Mouse (Mus musculus): ENCODE data around the gene Ckm. TPM values are rescaled to one million over a fixed set of nuclear protein-coding genes. Genes with fewer than 3 reads are reported as not detected.

Ckm gene
- total and polyA plus RNA-seq, 3 experiments = 0.08 to 0.47 TPM; not detected in 1

DNA sequence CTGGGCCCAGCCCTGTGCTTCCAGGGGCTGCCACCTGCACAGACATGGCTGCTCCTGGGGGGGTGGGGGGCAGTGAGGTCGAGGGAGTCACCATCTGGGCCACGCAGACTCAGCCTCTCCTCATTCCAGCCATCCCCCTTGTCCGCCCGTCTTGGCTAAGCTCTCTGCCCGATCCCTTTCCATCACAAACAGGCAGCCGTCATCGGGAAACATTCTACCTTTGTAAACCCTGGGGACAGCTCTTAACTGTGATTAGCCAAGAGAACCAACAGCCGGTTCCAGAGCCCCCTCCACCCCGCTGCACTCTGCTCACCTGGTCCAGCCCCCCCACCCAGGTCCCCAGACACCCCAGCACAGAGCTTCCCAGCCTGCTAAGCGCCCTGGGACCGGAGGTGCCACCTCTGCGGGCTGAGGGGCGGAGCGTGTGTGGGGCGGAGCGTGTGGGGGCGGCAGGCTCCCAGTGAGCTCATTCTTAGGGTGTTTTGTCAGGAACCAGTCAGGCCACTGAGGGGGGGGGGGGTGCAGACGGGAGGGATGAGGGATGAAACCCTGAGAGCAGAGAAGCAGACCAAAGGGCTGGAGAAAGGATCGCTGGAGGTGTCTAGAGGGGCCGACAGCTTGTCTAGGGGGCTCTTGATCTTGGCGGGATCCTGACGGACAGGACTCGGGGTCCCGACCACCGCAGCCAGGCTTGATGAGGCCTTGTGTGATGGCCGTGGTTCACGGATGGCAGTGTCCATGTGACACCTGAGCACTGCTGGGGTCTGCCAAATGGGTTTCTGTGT lies 4.9 kb upstream of the Ckm start:
- Histone ChIP-seq H3K27ac (ENCODE audit: insufficient read depth, low read depth) (no peak overlapping the region), H3K79me2 (replicated peaks; ENCODE audit: control insufficient read depth, extremely low read depth, insufficient read depth, poor library complexity, severe bottlenecking) (no peaks in the 10 kb centered on the region), H3K9me3 (replicated peaks; ENCODE audit: low read length) (peaks cover 16% of the 10 kb centered on the region), H3K9ac (ENCODE audit: insufficient read depth, low read depth) (no peak overlapping the region), H3K4me3 (replicated peaks in 1 of 3; ENCODE audit: low read depth in 2 of 3, low read length in 2 of 3, poor library complexity in 1 of 3) (no peak overlapping the region), H3K36me3 (replicated peaks in 1 of 2; ENCODE audit: control insufficient read depth in 1 of 2, insufficient read depth in 1 of 2, low read length in 1 of 2) (peaks cover 13 to 21% of the 10 kb centered on the region in 2 experiments), H3K27me3 (replicated peaks) (peaks cover 49% of the 10 kb centered on the region), H3K4me1 (ENCODE audit: control insufficient read depth in 1 of 2, insufficient read depth in 2 of 2) (peaks cover 2 to 11% of the 10 kb centered on the region in 2 experiments; a peak in 3 of 4 replicates), H3K4me2 (ENCODE audit: insufficient read depth, low read depth, poor library complexity, severe bottlenecking) (no peak overlapping the region)
- DNase-seq (ENCODE audit: extremely low read depth) = no peak
- dilution Hi-C loops (cut with MboI; ENCODE audit: extremely low pct_ligation_motif_present, extremely low pct_unique_long_range_greater_than_20kb, low sequenced_read_pairs) (no loop called here), in situ Hi-C loops (cut with MboI; ENCODE audit: low pct_ligation_motif_present, low pct_unique_long_range_greater_than_20kb, low sequenced_read_pairs) (loop anchor here (25.0 kb wide), 2 partner anchors 163 to 463 kb away; partner anchors contain the start of genes Ceacam16, Gm19345 and Ppp1r37)
- TF ChIP-seq CHD1 (IDR thresholded peaks at IDR 0.05; ENCODE audit: low read depth, low read length) (no peak), GABPA (IDR thresholded peaks at IDR 0.05; ENCODE audit: insufficient replicate concordance, low read depth, low read length) (no peak), SMC3 (IDR thresholded peaks at IDR 0.05; ENCODE audit: low read depth, low read length) (no peak), ZNF384 (IDR thresholded peaks at IDR 0.05; ENCODE audit: low read depth, low read length) (no peak), CHD2 (IDR thresholded peaks at IDR 0.05; ENCODE audit: low read length) (no peak), EP300 (IDR thresholded peaks at IDR 0.05; ENCODE audit: low read length) (no peak), MAZ (IDR thresholded peaks at IDR 0.05; ENCODE audit: low read depth, low read length) (no peak), RCOR1 (conservative IDR thresholded peaks at IDR 0.05; ENCODE audit: low read depth, low read length) (no peak)

DNA sequence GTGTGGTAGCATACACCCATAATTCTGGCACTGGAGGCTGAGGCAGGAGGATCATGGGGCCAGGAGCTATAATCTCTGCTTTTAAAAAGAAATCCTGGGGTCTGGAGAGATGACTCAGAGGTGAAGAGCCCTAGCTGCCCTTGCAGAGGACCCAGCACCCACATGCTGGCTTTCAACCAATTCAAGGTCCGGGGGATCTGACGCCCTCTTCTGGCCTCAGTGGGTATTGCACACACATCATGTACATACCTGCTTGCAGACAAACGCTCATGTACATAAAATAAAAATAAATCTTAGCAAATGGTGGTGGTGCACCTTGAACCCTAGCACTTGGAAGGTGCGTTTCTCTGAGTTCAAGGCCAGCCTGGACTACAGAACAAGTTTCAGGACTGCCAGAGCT lies 3.6 kb upstream of the Ckm start:
- Histone ChIP-seq H3K4me3 (replicated peaks in 1 of 3; ENCODE audit: low read depth in 2 of 3, low read length in 2 of 3, poor library complexity in 1 of 3) (no peak overlapping the region), H3K4me2 (ENCODE audit: insufficient read depth, low read depth, poor library complexity, severe bottlenecking) (no peak overlapping the region), H3K9ac (ENCODE audit: insufficient read depth, low read depth) (no peak overlapping the region), H3K79me2 (replicated peaks; ENCODE audit: control insufficient read depth, extremely low read depth, insufficient read depth, poor library complexity, severe bottlenecking) (no peaks in the 10 kb centered on the region), H3K27ac (ENCODE audit: insufficient read depth, low read depth) (no peak overlapping the region), H3K36me3 (replicated peaks in 1 of 2; ENCODE audit: control insufficient read depth in 1 of 2, insufficient read depth in 1 of 2, low read length in 1 of 2) (peaks cover under 1 to 8% of the 10 kb centered on the region in 2 experiments), H3K9me3 (replicated peaks; ENCODE audit: low read length) (peaks cover 16% of the 10 kb centered on the region), H3K4me1 (ENCODE audit: control insufficient read depth in 1 of 2, insufficient read depth in 2 of 2) (peaks cover 2 to 18% of the 10 kb centered on the region in 2 experiments; a peak in 3 of 4 replicates), H3K27me3 (replicated peaks) (peaks cover 56% of the 10 kb centered on the region)
- dilution Hi-C loops (cut with MboI; ENCODE audit: extremely low pct_ligation_motif_present, extremely low pct_unique_long_range_greater_than_20kb, low sequenced_read_pairs) (no loop called here), in situ Hi-C loops (cut with MboI; ENCODE audit: low pct_ligation_motif_present, low pct_unique_long_range_greater_than_20kb, low sequenced_read_pairs) (loop anchor here (25.0 kb wide), 2 partner anchors 161 to 461 kb away; partner anchors contain the start of genes Ceacam16, Gm19345 and Ppp1r37)
- no peak for TF ChIP-seq MYC (IDR thresholded peaks at IDR 0.05; ENCODE audit: low read depth, low read length)
- TF ChIP-seq CTCF (conservative IDR thresholded peaks at IDR 0.05 in 1 of 2, IDR thresholded peaks at IDR 0.05 in 1 of 2; ENCODE audit: low read depth in 2 of 2, low read length in 2 of 2) = 0 out of 4 replicates have a peak, but pooled peaks of 1 of the 2 experiments have one; percentile 10
- no peak for DNase-seq (ENCODE audit: extremely low read depth)

DNA sequence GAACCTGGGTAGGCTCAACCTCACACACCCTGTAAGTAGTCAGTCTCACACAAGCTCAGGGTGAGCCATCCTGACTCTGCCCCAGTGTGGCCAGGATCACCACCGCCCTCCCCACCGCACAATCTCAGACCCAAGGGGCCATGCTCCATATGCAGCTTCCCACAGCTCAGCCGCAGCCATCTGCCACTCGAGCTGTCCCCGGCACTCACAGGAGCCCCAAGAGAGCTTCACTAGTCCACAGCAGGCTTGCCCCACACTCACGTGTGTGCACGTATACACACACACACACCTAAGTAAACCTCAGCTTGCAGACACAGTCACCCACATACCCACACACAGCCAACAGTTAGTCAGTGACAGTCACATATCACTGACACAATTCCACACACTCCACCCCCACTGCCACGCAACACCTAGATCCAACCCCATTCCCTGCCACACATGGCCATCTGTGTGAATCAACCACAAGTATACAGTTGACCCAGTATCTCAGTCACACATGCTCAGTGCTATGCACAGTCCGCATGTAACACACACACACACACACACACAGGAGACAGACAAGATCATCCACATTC lies 2.0 kb upstream of the Ckm start:
- dilution Hi-C loops (cut with MboI; ENCODE audit: extremely low pct_ligation_motif_present, extremely low pct_unique_long_range_greater_than_20kb, low sequenced_read_pairs) (no loop called here), in situ Hi-C loops (cut with MboI; ENCODE audit: low pct_ligation_motif_present, low pct_unique_long_range_greater_than_20kb, low sequenced_read_pairs) (loop anchor here (25.0 kb wide), 2 partner anchors 160 to 460 kb away; partner anchors contain the start of genes Ceacam16, Gm19345 and Ppp1r37)
- Histone ChIP-seq H3K9ac (ENCODE audit: insufficient read depth, low read depth) (no peak overlapping the region), H3K4me1 (ENCODE audit: control insufficient read depth in 1 of 2, insufficient read depth in 2 of 2) (peaks cover 2 to 18% of the 10 kb centered on the region in 2 experiments; a peak in 3 of 4 replicates), H3K27me3 (replicated peaks) (peaks cover 66% of the 10 kb centered on the region), H3K4me2 (ENCODE audit: insufficient read depth, low read depth, poor library complexity, severe bottlenecking) (no peak overlapping the region), H3K79me2 (replicated peaks; ENCODE audit: control insufficient read depth, extremely low read depth, insufficient read depth, poor library complexity, severe bottlenecking) (no peaks in the 10 kb centered on the region), H3K9me3 (replicated peaks; ENCODE audit: low read length) (peaks cover 16% of the 10 kb centered on the region), H3K36me3 (replicated peaks in 1 of 2; ENCODE audit: control insufficient read depth in 1 of 2, insufficient read depth in 1 of 2, low read length in 1 of 2) (no peaks in the 10 kb centered on the region), H3K4me3 (replicated peaks in 1 of 3; ENCODE audit: low read depth in 2 of 3, low read length in 2 of 3, poor library complexity in 1 of 3) (no peak overlapping the region), H3K27ac (ENCODE audit: insufficient read depth, low read depth) (no peak overlapping the region)
- TF ChIP-seq SIN3A (IDR thresholded peaks at IDR 0.05; ENCODE audit: low read length) (no peak), JUND (conservative IDR thresholded peaks at IDR 0.05; ENCODE audit: low read depth, low read length) (no peak), GABPA (IDR thresholded peaks at IDR 0.05; ENCODE audit: insufficient replicate concordance, low read depth, low read length) (no peak), ETS1 (conservative IDR thresholded peaks at IDR 0.05; ENCODE audit: low read depth, low read length) (no peak), PAX5 (IDR thresholded peaks at IDR 0.05; ENCODE audit: low read length) (no peak), NELFE (IDR thresholded peaks at IDR 0.05; ENCODE audit: low read depth, low read length) (no peak), SMC3 (IDR thresholded peaks at IDR 0.05; ENCODE audit: low read depth, low read length) (no peak), USF1 (IDR thresholded peaks at IDR 0.05; ENCODE audit: low read depth, low read length) (no peak), MYC (IDR thresholded peaks at IDR 0.05; ENCODE audit: low read depth, low read length) (no peak), ELF1 (IDR thresholded peaks at IDR 0.05; ENCODE audit: low read depth, low read length) (no peak), MAFK (IDR thresholded peaks at IDR 0.05; ENCODE audit: insufficient replicate concordance, low read length) (no peak), KAT2A (IDR thresholded peaks at IDR 0.05; ENCODE audit: insufficient replicate concordance, low read length) (no peak), CTCF (conservative IDR thresholded peaks at IDR 0.05 in 1 of 2, IDR thresholded peaks at IDR 0.05 in 1 of 2; ENCODE audit: low read depth in 2 of 2, low read length in 2 of 2) (no peak), USF2 (conservative IDR thresholded peaks at IDR 0.05; ENCODE audit: low read depth, low read length) (no peak), TBP (conservative IDR thresholded peaks at IDR 0.05; ENCODE audit: low read depth, low read length) (no peak), HCFC1 (IDR thresholded peaks at IDR 0.05; ENCODE audit: low read depth, low read length) (no peak)
- no peak for DNase-seq (ENCODE audit: extremely low read depth)
